Mouse (Mus musculus) CD4-positive helper T cell, adult 2 months (primary cell): ENCODE results near the gene Rabepk.
A peak's percentile ranks its signal among the peaks of the same experiment; 100 is the strongest.
"Not testable (repeated sequence)": the region's sequence is repeated elsewhere in the genome, so short reads cannot be mapped to it uniquely, and the experiment has no call there.

Source experiments
- DNase-seq: peaks from one replicate; pipeline ENCODE4 v3.0.0-alpha.2; 2012; ENCODE audit warnings: low read depth, missing footprints, low spot score

Rabepk gene

DNA sequence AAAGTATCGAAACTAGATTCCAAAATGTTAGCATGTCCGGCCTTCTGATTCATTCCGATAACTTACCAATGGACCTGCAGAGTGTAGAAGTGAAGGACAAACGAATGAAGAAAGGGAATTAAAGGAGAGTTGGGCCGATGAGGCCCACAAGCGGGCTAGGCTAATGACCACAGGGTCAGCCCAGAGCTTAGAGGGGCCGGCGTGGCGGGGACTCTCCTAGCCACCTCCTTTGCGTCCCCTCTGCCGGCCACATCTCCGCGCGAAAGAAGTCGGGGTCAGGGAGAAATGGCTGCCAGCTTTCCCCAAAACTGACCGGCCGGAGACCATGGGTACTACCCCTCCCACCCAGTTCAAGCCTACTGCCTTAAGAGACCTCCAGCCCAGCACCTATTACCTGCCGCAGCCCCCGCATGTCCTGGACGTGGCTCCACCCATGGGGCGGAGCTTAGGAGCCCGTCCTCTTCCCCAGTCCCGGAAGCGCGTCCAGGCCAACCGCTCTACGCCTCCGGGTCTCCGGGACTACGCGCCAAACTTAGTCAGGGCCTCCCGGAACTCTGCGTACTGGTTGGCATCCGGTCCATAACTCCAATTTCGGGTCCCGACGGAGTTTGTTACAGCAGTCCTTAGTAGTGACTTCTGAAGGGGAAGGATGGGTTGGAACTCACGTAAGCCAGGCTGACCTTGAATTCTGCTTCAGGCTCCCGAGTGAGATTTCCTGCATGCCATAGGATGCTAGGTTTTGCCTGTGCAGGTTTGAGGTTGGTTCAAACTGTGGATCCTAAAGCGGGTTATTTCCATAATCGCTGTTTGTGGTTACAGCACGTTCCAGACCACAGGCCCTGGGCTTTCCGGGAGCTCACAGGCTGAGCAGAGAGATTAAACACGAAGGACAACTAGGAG lies at the start of gene Rabepk:
Rabepk (minus strand) TSS at position 556 of the 900 bp plus-strand sequence.
- peak; percentile 92 for DNase-seq

DNA sequence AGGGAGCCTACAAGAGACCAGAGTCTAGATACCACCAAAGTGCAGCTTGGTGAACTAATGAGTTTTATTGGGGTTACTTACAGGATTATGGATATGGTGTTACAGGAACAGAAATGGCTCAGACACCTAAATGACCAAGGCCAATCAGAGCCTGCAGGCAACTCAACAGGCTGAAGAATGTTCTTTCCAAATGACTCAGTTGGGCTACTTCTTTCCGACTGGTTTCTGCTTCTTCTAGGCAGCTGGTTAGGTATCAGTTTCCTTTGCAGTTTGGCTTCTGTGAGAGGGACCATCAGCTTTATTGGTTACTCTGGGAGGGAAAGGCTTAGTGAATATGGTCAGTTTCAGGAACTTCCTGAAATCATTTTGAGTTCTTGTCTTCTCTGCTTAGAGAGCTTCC lies 48.0 kb upstream of the Rabepk start:
- no peak for DNase-seq

DNA sequence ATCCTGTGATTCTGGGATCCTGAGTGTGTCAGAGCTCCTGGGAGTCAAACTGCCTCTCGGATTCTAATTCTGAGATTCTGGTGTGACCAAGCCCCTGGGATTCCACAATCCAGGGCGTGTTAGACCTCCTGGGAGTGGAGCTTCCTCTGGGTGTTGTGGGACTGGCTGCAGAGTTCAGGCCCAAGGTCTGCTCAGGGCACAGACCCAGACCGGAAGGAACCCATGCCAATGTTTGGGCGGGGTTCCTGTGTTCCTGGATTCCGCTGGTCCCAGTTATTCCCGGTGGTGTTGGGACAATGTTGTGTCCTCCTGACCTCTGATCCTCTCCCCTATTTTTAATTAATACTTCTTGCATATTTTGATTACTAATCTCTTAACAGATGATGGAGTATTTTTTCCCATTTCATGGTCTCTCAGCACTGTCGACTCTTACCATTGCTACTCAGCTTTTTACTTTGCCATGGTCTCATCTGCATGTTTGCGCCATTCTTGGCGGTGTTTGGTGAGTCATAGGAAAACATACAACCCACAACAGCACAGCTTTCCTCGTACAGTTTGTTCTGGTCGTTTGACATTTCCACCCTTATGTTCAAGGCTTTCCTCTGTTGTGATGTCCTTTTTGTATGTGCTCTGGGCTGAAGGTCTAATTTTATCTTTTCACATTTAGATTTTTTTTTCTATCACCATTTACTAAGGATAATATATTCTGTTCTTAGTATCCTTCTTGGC lies 43.7 kb upstream of the Rabepk start:
- DNase-seq = no peak

DNA sequence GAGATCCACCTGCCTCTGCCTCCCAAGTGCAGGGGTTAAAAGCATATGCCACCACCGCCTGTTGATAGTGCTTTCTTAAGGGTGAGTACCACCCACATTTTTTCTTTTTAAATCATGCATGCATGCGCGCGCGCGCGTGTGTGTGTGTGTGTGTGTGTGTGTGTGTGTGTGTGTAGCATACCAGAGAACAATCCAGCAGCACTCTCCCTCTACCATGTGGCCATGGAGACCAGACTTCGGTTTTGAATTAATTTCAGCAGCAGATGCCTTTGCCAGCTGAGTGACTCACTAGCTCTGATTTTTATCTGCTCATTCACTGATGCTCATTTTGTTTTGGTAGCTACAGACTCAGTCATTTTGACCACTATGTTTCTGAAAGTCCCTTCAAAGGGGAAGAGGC lies 42.0 kb upstream of the Rabepk start:
- DNase-seq = no peak

DNA sequence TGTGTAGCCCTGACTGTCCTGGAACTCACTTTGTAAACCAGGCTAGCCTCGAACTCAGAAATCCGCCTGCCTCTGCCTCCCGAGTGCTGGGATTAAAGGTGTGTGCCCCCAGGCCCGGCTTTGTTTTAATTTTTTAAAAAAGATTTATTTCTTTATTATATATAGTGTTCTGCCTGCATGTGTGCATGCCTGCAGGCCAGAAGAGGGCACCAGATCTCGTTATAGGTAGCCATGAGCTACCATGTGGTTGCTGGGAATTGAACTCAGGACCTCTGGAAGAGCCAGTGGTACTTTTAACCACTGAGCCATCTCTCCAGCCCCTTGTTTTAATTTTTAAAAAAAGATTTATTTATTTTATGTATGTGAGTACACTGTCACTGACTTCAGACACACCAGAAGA lies 40.4 kb upstream of the Rabepk start:
- not testable (repeated sequence) for DNase-seq

DNA sequence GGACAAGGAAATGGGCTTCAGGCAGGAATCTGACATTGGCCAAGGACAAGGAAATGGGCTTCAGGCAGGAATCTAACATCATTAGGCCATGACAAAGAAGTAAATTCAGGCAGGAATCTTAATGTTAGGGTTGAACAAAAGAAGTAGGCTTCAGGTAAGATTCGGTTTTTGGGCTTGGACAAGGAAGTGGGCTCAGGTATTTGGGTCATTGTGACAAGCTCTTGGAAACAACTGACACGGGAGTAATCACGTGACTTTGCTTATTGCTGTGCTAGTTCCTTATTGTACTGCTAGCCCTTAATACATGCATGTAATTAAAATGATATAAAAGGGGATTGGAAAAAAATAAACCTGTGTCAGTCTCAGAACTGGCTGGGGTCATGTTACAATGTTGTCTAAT lies 36.0 kb upstream of the Rabepk start:
- DNase-seq = no peak

DNA sequence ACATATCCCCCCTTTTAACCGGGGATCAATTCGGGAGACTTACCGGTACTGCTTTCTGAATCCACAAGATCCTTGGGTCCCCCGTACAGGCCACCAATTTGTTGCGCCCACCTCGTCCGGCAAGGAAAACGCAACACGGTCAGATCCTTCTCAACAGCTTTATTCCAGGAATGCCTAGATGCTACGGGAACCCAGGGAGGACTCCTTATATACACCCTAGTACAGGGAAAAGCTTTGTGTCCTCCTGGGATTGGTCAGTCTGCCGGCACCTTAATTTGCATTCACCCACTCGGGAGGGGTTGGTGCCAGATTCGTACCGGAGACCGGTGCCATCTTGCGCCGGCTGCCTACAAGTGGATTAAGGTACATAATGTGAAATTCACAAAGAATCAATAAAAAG lies 33.9 kb upstream of the Rabepk start:
- no peak for DNase-seq

DNA sequence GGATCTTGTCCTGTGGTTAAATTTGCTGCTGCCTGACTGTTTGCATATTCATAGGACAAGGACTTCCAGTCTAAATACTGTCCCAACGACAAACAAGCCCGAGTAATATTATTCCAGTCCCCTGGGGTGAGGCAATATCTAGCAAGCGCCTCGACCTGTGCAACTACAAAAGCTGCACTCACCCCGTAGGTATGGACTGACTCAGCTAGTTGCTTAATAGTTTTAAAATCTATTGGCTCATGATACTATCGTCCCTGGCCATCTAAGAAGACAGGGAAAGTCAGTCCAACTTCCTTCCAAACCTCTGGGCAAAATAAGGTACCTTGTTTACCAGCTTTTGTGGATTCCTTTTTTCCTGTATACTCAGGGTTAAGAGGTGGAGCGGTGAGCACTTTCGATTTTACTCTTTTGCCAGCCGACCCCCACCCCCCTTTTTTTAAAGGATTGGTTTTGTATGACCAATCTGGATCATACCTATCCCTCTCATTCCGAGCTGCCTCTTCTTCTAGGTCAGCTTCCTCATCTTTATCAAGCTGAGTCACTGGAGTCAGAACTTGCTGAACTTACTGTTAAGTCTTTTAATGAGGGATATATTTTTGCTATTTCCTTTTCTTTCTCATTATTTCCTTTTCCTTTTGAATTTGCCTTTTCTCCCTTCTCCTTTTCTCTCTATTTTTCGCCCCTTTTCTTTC lies 33.2 kb upstream of the Rabepk start, which contains the start of gene Gm34653:
Gm34653 (plus strand) TSS at position 242 of the 692 bp plus-strand sequence.
- not testable (repeated sequence) for DNase-seq

DNA sequence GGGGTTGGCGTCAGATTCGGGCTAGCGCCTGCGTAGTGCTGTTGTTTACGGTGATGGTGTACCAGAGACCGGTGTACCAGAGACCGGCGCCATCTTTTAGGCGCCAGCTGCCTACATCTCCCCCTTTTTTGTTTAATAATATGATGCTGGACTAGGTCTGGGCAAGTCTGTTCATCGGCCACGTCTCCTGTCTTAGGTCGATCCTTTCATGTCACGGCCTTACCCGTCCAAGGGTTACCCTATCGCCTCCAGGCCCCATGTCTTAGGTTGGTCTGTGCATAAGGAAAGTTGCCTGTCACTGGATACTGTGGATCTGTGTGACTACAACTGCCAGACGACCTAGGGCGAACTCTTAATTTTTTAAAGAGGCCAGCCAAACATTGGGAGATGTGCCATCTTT lies 30.4 kb upstream of the Rabepk start:
- DNase-seq = not testable (repeated sequence)

DNA sequence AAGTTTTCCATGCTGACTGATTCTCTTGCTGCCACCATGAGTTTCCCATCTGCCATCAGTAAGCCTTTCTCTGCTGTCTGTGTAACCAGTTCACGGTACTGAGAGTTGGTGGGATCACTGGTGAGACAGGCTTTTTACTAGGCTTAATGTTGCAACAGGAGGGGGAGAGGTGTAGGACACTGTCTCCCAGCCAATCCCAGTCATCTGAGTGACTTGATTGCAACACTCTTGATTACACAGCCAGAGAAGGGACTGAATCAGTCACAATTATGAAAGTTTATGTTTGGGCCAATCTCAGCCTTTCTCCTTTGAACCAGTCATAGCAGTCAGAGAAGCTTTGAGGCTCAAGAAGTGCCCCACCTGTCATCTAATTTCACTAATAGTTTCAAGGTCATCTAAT lies 28.3 kb upstream of the Rabepk start:
- no peak for DNase-seq

DNA sequence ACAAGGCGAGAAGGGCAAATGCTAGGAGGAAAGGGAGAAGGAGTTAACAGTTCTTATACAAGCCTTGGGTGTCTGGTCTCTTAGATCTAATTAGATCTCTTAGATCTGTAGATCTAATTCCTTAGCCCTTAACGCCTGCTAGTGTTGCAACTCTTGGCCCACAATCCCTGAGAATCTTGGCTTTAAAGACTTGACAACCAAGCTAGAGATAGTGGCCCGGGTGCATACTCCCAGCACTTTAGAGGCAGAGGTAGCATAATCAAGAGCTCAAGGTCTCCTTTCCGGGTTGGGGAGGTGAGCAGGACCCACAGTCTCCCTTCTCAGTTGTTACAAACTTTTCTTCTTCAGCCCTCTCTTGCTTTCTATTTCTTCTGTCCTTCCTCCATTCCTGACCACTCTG lies 27.9 kb upstream of the Rabepk start:
- no peak for DNase-seq

DNA sequence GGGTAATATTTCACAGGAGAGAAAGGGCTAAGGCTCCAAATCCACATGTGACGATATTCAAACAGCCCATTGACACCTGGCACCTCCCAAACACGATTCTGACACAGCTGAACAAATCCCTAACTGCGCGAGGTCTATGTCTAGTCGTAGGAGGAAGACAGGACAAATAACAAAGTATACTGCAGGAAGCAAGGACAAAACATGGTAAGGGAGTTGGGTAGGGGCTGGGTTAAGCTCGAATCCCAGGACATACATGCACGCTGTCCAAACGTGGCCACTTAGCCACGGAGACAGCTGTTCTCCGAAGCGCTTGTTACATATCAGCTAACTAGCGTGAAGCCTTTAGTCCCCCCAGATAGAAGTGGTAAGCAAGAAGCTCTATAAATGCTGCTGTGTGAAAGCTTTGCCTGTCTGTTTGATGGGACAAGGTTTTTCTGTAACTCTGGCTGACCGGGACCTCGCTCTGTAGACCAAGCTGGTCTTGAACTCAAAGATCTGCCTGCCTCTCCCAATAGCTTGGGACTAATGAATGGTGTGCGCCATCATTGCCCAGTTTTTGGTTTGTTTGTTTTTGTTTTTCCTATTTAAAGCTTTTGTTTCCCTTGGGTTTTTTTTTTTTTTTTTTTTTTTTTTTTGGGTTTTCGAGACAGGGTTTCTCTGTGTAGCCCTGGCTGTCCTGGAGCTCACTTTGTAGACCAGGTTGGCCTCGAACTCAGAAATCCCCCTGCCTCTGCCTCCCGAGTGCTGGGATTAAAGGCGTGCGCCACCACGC lies 26.9 kb upstream of the Rabepk start:
- no peak for DNase-seq

DNA sequence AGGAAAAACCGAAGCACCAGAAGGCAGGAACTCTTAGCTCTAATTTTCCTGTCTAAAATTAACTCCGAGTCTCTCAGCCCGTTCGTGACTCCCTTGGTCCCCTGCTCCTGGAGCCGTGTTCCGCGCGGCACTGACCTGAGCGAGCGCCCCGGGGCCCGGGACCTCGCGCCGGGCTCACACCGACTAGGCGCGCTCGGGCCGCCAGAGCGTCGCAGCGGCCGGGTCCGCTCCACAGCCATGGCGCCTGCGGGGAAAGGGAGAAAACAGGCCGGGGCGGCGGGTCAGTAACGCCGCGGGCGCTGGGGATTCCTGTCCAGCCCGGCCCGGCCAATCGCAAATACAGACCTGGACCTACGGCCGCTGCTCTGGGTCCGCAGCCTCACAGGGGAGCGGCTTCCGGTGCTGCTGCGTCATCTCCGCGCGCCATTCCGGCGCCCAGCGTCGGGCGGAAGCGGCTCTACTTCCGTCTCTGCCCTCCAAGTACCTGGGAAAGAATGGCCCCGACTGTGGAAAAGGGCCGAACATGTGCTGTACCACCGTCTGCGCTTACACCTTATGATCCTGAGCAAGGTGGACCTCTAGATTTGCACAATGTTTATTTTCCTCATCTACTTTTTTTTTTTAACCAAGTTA lies 26.2 kb upstream of the Rabepk start, which contains the start of gene Fbxw2:
Fbxw2 (minus strand) TSS at position 485 of the 633 bp plus-strand sequence.
- peak; percentile 92 for DNase-seq

DNA sequence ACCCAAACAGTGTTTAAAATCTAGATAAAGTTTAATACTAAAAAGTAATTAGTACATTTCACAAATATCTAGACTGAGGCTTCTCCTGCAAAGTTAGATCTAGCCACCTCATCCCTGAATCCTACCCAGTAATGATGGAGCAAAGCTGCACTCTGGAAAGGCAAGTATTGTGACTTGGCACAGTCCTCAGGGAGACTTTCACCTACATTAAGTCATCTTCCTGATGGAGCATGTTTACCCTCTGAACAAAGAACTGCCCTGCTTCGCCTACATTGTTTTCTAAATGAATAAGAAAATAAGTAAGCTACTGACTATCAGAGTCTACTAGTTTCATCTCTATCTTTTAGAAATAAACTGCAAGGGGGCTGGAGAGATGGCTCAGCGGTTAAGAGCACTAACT lies 18.8 kb upstream of the Rabepk start:
- DNase-seq = no peak

DNA sequence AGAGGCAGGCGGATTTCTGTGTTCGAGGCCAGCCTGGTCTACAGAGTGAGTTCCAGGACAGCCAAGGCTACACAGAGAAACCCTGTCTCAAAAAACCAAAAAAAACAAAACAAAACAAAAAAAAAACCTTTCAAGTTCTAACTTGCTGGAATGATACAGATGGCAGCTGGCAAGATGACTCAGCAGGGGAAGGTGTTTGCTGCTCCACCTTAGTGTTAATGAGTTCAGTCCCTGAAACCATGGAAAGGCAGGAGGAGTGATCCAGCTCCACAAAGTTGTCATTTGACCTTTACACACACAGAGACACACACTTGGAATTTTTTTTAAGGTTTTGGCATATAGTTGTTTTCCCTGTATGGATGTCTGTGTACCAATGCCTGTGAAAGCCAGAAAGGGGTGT lies 16.2 kb upstream of the Rabepk start:
- not testable (repeated sequence) for DNase-seq

DNA sequence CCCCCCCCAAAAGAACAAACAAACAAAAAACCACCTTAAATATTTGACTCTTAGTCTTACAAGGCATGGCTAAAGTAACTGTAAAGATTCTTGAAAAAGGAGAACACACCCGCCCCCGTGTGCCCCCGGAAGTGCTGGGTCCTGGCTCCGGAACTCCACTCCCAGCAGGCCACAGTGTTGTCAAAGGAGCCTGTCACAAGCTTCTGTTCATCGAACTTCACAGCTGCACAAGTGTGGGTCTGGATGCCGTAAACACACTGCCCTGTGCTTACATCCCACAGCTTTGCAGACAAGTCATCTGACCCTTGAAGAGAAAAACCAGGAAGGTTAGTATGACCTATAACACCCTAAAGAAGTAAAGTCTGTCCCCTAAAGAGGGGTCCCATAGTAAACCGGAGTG lies 13.0 kb upstream of the Rabepk start:
- DNase-seq = no peak

DNA sequence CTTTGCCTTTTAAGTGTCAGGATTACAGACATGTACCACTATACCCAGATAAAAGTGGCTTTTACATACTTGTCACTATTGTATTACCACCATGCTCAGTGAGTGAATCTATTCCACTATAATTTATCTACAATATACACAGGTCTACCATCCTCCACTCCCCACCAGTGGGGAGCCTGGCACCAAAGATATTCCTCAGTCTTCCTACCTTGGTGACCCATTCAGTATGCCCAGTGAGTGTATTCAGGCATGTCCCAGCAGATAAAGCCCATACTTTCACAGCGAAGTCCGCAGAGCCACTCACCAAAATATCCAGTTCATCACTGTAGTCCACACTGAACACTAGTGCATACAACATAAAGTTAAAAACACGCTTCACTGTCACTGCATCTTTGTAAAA lies 11.1 kb upstream of the Rabepk start:
- no peak for DNase-seq

DNA sequence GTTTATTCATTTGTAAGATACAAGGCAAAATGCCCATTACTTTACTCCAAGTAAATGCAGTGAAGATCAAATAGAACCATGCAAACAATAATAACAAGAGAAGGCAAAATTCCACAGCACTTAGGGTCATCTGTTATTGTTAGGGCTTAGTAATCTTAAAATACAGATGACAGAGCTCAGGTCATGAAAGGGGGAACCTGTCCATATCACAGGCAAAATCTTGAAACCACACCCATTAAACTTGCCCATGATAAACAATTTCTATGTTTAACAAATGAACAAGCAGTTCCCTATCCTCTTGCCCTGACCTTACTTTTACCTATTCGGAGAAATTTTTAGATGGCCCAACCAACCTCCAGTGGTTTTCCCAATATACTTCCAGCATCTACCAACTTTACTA lies 9.9 kb upstream of the Rabepk start:
- no peak for DNase-seq

DNA sequence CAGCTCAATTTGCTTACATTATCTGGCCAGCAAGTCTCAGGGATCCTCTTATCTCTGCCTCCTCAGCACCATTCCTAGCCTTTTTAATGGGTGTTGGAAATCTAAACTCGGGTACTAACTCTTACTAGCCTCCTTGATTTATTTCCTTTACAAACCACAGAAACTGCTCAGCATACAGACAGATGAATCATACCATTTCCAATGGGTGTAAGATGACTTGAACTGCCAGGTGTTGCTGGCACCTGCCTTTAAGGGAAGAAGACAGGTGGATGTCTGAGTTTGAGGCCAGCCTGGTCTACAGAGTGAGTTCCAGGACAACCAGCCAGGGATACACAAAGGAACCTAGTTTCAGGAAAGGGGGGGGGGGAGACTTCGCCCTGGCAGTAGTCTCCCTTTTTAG lies 8.3 kb upstream of the Rabepk start:
- no peak for DNase-seq

DNA sequence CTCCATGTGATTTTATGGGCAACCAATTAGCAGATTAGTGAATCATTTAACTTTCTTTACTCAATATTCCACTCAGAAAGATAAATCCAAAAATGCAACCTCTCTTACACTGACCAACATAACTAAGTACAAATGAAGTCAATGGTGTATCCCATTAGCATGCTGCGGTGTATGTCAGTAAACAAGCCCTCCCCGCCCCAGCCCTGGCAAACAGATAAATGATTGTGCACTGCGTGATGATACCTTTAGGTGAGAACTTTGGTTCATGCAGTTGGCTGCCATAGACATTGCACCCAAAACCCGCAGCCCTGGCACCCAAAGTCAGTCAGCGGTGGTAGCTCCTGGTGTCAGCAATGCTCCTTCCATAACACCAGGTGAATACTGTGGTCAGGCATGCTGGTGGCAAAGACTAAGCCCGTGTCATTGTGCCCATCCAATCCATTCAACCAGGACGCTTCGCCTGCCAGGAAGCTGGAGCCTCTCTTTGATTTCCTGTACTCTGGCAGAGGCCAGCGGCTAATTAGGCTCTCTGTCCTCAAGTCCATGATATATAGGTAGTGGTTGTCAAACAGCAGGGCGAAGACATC lies 5.7 kb upstream of the Rabepk start:
- no peak for DNase-seq

DNA sequence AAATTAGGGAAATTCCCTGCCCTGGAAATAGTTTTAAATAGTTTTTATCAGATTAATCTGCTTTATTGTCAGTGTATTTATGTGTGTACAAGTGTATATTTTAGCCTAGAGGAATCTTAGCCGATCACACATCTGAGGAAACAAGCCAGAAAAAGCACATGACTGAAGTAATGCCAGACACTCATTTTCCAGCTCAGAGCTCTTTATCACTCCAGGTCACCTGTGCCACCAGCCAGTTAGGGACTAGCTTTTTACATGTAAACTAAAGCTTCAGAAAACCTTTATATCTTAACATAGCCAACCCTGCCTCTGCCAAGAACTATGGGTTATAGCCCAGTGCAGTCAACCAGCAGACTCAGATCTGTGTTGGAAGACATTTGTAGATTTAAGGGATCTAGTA lies 5.1 kb upstream of the Rabepk start:
- no peak for DNase-seq
